Mouse (Mus musculus): ENCODE measurements at regions not wholly inside any gene's neighbourhood (a gene's known extent, or its start where the extent isn't known, plus 50 kb on each side); places are given as distances from the start of the nearest gene placed in this dataset.

DNA sequence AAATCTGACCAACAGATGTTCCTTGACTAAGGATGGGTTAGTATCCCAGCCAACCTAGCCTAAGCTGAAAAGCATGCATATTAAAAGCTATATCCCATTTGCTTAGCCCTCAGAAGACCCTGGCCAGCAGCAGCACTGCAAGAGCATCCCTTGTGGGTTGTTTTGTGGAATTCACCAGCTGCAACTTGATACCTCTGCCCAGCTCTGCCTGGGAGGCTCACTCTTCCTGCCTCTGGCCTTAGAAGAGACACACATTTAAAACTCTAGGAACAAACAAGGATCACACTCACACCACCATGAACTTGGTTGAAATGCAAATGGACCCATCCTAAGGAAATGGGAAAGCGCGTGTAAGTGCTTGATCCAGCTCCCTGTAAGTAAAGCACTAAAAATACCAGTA lies 107.7 kb upstream of the Arl4c start:
- DNase-seq = no peak

DNA sequence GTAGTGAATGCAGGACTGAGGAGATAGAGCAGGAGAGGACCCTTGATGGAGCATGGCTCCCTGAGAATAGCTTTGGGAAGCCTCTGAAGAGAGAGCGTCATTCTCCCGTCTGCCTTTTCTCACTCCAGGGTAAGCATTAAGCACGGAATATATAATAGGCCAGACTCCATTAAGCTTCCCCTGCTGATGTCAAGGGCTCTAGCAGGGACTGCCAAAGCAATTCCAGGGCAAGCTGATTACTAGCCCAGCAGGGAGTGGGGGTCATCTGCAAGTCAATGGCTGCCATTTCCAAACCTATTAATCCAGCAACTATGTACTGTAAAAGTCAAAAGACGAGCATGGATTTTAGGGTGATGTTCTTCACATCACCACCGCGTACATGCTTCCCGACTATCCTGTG lies 111.2 kb upstream of the Arl4c start:
- DNase-seq = no peak

DNA sequence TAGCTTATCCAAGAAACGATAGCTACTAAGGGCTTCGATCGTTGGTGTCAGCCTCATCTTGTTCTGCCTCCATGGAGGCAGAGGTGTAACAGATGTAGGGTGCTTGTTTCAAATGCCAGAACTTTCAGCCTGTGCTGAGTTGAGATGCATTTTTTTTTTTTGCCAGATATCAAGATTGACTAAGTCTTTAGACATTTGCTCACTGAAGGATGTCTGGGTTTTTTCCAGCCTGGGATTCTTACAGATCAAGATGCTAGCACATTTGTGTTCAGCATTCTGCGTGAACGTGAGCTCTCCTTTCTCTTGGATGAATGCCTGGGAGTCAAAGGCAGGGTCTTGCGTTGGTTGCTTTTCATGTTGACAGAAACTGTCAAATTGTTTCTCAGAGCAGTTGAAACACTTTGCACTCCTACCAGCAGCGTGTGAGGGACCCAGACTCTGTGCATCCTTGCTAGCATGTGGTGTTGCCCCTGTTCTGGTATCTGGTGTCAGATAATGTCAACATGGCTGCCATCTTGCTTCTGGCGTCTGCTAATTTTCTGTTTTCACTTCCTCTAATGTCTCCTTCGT lies 114.4 kb upstream of the Arl4c start:
- no peak for DNase-seq

DNA sequence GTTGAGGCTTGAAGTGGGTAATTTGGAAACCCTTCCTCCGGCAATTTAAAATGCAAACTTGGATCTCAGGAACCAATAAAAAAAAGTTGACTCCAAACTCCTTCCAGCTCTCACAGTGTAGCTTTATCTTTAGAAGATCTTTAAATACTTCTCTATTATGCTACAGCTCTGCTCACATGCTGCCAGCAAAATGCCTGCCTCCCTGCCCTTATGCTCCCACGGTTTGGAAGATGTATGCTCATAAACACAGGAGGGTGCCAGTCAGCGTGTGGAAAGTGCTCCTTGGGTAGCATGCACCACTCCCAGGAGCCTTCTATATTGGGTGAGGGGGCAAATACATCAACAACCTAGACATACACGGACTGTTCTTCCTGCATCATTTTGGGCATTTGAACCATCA lies 123.2 kb upstream of the Arl4c start:
- no peak for DNase-seq

DNA sequence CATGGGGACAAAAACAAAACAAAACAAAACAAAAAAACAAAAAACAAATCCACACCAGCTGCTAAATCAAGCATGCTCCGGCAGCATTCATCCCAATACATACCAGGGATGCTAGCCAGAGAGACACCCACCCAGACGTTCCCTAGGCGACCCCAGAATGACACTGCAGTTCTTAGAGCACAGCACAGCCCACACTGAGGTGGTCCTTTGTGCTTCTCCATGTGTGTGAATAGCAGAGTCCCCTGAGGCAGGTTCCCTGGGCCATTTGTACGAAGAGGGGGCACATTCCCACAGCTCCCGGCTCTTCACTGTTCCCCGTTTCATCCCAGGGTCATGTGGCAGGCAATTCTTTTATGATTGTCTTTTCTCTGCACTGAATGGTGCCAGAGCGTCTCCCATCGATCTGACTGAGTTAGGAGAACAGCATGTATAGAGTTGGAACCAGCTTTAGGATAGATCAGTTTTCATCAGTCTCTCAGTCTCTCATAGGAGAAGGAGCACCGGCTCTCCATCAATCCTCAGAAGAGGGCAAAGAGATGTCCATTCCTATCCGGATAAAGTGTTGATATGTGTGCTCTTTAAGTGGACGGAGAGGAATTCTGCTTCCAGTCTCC lies 136.7 kb upstream of the Arl4c start:
- no peak for DNase-seq

DNA sequence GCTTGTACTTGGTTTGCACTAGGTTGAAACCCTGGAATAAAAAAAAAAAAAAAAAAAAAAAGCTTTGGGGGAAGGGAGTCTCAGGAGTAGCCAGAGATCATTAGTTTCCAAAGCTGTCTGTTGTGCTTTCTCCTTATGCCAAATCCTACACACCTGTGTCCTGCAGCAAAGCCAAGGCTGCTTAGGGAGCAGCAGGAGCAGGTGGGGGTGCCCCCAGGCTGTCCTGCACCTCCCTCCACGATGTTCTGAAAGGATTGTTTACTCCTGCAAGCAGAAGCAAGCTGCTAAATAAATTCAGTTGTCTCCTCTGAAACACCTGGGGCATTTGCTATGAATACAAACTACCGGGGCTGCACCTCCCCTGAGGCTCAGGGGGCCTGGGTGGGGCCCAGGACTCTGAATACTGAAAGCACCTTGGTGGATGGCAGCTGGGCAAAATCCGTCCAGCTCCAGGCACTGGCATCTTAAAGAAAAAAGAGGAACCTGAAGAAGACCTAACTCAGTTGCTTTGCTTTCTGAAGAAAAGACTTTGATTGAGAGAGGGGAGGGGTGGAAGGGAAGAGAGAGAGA lies 137.5 kb upstream of the Arl4c start:
- no peak for DNase-seq

DNA sequence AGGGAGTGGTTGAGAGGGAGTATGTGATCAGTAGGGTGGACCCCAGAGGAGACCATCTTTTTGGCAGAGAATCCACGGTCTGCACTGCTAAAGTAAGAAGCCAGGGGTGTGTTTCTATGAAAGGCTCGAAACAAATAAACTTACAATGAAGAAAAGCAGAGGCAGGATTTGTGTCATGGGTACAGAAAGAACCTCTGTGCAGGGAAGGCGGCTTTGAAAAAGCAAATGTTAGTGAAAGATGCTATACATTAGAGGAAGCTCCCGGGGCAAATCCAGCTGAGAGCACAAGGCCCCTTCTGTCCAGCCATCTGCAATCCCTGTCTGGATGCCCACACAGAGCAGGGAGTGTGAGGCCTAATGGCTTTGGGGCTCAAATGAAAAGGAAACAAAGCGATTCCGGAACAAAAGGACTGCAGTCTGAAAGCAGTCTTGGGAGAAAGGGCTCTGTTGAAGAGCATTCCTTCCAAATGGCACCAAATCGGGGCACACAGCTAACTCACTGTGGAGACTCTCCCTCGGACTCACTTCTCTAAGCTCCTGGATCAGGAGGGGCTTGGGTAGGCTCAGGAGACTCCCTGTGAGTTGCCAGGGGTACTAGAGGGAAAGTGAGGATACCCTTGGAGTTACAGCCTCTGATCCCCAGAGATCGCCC lies 138.1 kb upstream of the Arl4c start:
- no peak for DNase-seq

DNA sequence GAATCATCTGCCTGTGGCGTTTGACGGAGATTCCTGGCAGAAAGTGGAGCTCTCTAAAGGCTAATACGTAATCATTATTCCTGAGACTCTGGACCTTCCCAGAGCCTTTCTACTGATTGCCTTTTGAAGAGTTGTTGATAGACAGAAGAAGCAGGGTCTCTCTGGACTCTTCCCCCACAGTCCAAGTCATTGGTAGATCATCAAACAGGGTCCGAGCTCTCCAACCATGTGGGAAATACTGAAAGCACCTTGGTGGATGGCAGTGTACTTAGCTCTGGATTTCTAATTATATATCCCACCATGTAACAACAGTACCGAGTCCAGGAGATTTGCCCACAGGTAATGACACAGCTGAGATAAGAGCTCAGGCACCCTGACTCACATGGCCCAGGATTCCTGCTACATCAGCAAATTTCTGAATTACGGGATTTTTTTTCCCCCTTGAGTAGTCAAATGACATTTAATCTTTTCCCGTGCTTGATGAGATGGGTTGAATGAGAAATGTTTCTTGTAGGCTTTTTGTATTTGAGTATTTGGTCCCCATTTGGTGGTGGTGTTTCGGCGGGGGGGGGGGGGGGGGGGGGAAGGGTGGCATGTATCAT lies 139.1 kb upstream of the Arl4c start:
- DNase-seq = no peak

DNA sequence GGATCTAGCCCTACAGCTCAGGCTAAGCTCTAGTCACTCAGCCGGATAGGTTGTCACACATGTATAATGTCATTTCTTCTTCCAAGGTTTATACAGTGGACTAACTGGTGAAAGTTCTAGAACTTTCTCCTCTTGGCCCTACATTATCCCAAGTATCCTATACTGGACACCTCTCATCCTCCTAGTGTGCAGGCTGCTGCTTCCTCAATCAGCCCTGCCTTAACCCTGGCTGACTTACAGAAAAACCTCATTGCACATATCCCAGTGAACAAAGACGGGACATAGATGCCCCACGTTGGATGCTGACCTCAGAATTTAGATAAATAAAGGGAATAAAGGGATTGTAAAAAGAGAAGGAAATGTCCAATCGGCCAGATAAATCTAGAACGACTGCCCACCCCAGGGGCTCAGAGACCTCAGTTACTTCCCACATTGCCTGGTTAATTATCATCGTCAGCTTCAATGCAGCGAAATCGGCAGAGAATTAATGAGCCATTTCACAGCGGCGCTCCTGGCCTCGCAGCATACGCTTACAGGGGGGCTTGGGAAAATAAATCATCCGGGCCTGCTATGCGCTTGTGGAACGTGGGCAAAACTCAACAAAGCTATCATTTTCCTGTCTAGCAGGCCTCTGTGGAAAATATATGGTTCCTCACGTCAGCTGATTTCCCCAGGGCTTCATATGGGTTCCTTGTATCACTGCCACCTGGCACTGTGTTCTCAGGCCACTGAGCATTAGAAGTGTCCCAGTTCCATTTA lies 145.5 kb upstream of the Arl4c start:
- no peak for DNase-seq

DNA sequence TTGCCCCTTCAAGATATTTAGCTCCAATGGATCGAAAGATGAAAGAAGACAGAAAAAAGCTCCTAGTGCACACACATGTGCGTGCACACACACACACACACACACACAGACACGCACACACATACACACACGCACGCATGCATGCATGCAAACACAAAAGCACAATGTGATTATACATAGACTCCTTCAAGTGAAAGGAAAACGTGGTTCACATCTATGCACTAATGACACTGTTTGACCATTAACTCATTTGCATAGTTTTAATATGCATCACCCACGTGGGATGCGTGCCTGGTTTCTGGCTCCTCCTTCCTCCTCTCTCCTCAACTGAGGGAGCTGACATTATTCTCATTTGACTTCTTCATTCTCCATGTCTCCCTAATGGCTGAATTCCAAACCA lies 146.2 kb upstream of the Arl4c start:
- no peak for DNase-seq

DNA sequence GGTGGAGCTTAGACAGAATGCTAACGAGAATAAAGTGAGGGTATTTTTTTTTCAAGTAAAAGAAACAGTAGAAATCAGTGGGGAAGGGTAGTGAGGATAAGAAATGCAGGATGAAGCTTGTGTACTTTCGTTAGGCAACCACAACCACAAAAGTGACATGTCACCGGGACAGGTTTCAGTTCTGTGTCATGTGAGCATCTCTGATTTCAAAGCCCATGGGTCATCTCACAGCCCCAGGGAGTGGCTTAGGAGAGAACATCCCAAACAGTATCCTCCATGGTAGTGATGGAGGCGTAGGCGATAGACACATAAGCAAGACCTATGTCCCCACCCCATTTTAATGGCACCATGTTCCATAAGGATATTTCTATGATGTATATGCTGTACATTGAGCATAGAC lies 147.4 kb upstream of the Arl4c start:
- no peak for DNase-seq

DNA sequence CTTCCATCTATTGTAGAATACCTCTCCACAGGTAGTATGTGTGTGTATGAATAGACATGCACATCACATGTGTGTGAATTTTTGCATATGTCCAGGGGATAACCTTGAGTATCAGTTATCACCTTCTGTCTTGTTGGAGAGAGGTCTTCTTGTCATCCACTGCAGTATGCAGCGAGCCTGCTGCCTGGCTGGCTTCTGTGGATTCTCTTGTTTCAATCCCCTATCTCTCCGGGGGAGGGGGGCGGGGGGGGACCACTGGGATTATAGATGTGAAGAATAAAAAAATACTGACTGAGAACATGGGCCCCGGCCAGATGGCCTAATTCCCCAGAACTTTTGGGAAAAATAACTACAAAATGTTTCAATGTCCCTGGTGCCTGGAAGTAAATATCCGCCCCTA lies 149.9 kb upstream of the Arl4c start:
- no peak for DNase-seq

DNA sequence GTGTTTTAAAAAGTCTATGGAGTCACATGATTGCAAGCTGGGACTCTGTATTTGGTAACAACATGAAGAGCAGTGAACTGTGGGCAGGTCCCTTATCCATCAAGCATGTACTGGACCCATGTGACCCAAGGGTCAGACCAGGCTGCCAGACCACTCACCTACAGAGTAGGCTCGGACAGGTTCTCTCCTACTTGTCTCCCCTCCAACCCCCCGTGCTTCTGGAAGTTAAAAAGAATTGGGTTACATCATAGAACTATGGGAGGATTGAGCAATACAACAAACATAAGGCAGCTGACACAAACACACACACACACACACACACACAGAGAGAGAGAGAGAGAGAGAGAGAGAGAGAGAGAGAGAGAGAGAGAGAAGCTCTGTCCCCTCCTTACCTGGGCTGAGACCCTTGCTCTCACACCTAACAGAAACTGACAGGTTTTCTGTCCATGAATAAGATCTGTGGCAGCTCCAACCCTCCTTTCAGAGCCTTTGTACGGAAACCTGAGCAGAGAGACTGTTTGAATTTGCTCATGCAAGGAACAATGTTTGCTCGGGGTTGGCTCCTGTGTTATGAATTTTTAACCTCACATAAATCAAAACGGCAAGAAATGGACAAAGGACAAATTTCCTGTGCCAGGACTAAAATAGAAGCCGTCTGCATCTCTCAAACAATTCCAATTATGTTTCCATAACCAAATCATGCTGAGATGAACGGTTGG lies 159.0 kb upstream of the Arl4c start:
- no peak for DNase-seq

DNA sequence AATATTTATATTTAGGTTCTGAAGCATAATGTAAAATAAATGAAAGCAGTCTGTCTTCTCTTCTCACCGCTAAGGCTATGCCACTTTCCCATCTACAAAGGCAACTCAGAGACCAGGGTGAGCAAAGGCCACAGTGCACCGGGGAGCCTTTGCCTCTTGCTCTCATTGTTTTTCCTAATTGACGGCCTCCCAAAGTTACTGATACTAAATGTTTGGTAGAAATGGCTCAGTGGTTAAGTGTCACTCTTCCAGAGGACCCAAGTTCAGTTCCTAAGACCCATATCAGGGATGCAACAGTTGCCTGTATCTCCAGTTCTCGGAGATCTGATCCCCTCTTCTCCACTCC lies 159.5 kb upstream of the Arl4c start:
- DNase-seq = no peak

DNA sequence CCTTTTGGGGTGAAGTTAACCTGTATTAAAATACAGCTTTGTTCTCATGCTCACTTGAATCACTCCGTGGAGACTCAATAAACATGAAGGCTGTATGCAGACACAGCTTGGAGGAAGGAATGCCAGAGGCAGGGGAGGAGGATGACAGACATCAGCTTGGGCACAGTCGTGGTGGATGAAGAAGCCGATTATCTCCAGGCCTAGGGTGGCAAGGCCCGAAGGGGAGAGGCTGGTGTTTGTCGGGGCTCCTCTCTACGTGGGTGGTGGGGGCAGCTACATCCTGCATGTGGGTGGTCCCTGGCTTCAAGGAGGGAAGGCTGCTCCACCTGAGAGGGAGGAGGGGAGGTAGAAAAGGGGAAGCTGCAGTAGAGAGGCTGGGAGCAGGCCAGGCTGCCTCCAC lies 163.4 kb upstream of the Arl4c start:
- DNase-seq = no peak

DNA sequence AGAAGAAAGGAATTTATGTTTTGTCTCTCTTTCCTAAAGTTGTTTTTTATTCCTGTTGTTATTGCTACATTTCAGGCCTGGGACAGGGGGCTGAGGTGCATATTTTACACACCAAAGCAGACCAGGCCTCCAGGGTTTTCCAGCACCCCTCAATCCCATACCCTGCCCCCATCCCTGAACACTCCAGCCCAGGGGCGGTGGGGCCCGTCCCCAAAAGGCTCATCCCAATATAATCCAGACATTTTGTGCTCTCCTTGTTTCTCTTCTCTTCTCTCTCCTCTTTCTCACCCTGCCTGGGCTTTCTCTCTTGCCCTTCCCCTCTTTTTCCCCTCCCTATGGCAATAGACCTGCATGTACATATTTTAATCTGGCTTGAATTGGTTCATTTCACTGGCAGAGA lies 164.6 kb upstream of the Arl4c start:
- no peak for DNase-seq

DNA sequence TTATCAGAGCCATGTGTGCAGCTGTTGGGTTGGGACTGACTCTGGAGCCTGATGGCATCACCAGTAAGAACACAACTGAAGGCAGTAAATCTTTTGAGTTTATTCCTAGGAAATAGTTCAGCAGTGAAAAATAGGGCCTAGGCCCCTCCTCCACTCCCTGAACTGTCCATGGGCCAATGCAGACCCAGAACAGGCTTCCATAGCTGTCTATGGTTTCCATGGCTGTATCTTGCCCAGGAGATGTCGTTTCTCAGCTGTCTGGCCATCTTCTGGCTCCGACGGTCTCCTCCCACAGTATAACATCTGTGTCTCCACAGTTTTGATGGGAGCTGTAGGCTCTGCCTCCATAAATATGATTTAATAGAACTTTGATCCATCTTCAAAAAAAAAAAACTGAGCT lies 165.1 kb upstream of the Arl4c start:
- DNase-seq = no peak

DNA sequence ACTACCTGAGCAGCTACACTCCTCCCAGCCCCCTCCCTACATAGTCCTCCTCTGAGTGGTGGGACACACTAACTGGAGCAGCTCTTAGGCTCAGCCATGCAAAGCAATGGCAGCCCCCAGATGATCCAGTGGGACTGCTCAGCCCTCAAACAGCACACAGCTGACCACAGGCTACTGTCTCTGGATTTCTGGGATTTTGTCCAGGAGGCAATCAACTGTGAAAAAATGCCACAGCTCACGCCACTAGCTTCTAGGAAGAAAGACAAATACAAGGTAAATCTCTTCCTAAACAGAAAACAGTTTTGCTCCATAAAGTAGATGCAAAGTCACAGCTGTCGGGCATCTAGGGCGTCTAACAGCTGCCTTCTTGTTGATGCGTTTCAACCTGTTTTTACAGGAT lies 167.9 kb upstream of the Arl4c start:
- DNase-seq = no peak

DNA sequence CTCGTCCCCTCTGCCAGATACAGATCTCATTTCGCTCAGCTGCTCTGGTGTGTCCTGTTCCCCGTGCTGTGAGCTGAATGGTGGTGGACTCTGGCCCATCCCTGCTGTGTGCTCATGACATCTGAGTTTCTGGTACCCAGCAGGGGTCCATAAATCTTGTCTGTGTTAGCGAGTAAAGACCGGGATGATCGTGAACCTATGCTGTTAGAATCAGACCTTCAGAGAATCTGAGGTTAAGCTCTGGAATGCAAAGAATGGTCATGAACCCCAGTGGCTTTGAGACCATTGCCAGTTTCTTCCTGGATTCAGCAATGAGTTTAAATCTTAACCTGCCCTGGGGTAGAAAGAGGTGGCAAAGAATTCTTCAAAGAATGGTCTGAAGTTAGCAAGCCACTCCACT lies 173.3 kb upstream of the Arl4c start:
- DNase-seq = no peak

DNA sequence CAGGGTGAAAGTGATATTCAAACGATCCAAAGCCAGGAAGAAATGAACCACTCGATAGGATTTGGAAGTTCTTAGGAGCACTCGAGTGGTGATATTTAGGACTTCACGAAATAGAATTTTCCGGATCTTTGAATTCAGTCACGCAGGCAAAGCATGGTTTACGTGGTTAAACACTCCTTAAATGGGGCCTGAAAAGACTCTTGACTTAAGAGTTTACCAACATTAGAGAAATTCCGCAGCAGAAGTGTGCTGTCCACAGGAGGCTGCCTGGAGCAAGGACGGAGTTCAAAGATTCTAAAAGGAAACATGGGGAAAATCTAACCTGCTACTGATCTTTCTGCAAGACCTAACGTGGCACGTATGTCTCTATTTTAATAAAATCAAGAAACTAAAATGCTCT lies 175.4 kb upstream of the Arl4c start:
- no peak for DNase-seq

DNA sequence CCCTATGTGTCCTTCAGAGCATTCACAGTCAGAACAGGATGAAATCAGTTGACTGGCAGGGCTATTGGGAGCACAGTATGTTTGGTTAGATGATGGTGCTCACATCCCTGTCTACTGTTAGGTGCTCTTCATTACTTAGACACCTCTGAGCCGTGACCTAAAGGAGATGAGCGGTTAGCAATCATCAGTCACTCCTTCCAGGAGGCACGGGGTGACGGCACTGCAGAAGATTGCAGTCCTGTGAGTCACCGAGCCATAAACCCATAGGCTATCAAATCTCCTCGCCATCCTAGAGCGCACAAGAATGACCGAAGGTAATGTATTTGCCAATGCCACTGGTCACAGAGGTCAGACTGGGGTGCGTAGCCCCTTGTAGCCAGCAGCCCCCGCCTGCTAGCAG lies 176.8 kb upstream of the Arl4c start:
- DNase-seq = no peak

DNA sequence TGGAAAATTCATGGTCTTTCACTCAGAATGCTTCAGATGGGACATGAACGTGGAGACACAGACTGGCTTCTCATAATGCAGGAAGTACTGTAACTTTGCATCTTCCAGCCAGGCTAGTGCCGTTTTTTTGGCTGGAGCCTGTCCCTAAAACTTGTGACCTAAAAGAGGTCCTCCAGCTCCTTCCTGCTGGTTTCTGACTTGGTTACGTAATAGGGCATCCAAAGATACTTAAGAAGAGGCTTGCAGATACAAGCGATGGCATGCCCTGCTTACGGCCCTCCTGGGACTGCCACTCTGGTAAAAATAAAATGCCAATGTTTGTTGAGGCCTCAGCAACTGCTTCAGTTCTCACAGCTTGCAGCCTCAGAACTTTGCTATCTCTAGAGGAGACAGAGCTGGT lies 177.3 kb upstream of the Arl4c start:
- DNase-seq = no peak

Data from adrenal gland, postnatal 10 days (tissue).